Mouse (Mus musculus) myocyte (in vitro differentiated cells): ENCODE data around the gene Nfkbib. TPM values are rescaled to one million over a fixed set of nuclear protein-coding genes. Genes with fewer than 3 reads are reported as not detected.
A peak's percentile ranks its signal among the peaks of the same experiment; 100 is the strongest.

Experiments
- H3K27me3 ChIP-seq: one replicate; pipeline ENCODE4 v1.6.1; 2011; ENCODE audit not compliant: control insufficient read depth, insufficient read depth, insufficient read length
- H3K36me3 ChIP-seq: one replicate; pipeline ENCODE4 v1.6.1; 2011; ENCODE audit not compliant: control insufficient read depth, insufficient read depth
- H3K4me2 ChIP-seq: one replicate; pipeline ENCODE4 v1.6.1; 2011; ENCODE audit warnings: low read depth, control low read depth
- H3K4me3 ChIP-seq: one replicate; pipeline ENCODE4 v1.5.1; 2011; ENCODE audit warnings: mild to moderate bottlenecking, control low read depth, moderate library complexity
- H3K79me2 ChIP-seq: one replicate; pipeline ENCODE4 v1.6.1; 2011; ENCODE audit not compliant: control insufficient read depth, insufficient read depth
- H3ac ChIP-seq: one replicate; pipeline ENCODE4 v1.6.1; 2011; ENCODE audit not compliant: control insufficient read depth, insufficient read length
- CEBPB ChIP-seq: IDR thresholded peaks from 2 replicates; pipeline ENCODE4 v1.6.1; 2011; ENCODE audit warnings: mild to moderate bottlenecking, moderate library complexity; ENCODE audit not compliant: poor library complexity, insufficient read depth, severe bottlenecking
- E2F4 ChIP-seq: IDR thresholded peaks from one replicate; pipeline ENCODE4 v1.6.1; 2011; ENCODE audit warnings: mild to moderate bottlenecking, control low read depth, moderate library complexity; ENCODE audit not compliant: insufficient read depth
- MAX ChIP-seq: IDR thresholded peaks from one replicate; pipeline ENCODE4 v1.6.1; 2011; ENCODE audit warnings: low read depth, mild to moderate bottlenecking, control low read depth
- MYOD1 ChIP-seq, 3 experiments: IDR thresholded peaks; one replicate each; pipeline ENCODE4 v1.6.1; 2011; ENCODE audit warnings: control low read depth in 2 of 3, low read depth in 2 of 3, mild to moderate bottlenecking in 2 of 3, moderate library complexity in 1 of 3; ENCODE audit not compliant: insufficient read length in 2 of 3, control insufficient read depth in 1 of 3
- MYOG ChIP-seq, 3 experiments: IDR thresholded peaks; one replicate each; pipeline ENCODE4 v1.6.1; 2011; ENCODE audit warnings: control low read depth in 2 of 3, low read depth in 2 of 3, mild to moderate bottlenecking in 2 of 3; ENCODE audit not compliant: insufficient read length in 2 of 3, control insufficient read depth in 1 of 3, insufficient read depth in 1 of 3
- POLR2A ChIP-seq: IDR thresholded peaks from one replicate; pipeline ENCODE4 v1.6.1; 2011; ENCODE audit warnings: low read depth, mild to moderate bottlenecking, control low read depth, moderate library complexity; ENCODE audit not compliant: insufficient read length
- POLR2AphosphoS2 ChIP-seq: IDR thresholded peaks from one replicate; pipeline ENCODE4 v1.6.1; 2011; ENCODE audit warnings: low read depth, control low read depth; ENCODE audit not compliant: insufficient read length
- REST ChIP-seq: IDR thresholded peaks from one replicate; pipeline ENCODE4 v1.6.1; 2011; ENCODE audit warnings: mild to moderate bottlenecking, control low read depth, moderate library complexity; ENCODE audit not compliant: insufficient read depth, insufficient read length
- SRF ChIP-seq: IDR thresholded peaks from one replicate; pipeline ENCODE4 v1.6.1; 2011; ENCODE audit warnings: low read depth; ENCODE audit not compliant: control insufficient read depth, insufficient read length
- TCF12 ChIP-seq: IDR thresholded peaks from one replicate; pipeline ENCODE4 v1.6.1; 2011; ENCODE audit warnings: mild to moderate bottlenecking, control low read depth; ENCODE audit not compliant: poor library complexity, insufficient read depth, severe bottlenecking
- TCF3 ChIP-seq: IDR thresholded peaks from one replicate; pipeline ENCODE4 v1.6.1; 2011; ENCODE audit warnings: low read depth, control low read depth; ENCODE audit not compliant: insufficient read length
- USF1 ChIP-seq: IDR thresholded peaks from one replicate; pipeline ENCODE4 v1.6.1; 2011; ENCODE audit warnings: low read depth, mild to moderate bottlenecking, control low read depth, moderate library complexity
- polyA plus RNA-seq: library from polyadenylated mRNA; unstranded; fragments of >200 nt; fragmentation: generic; extraction: Trizol; gene quantifications from one replicate; pipeline ENCODE4 v1.2.1, GENCODE M21; 2012; ENCODE audit warnings: missing spikeins

The Nfkbib gene
- polyA plus RNA-seq, 1 experiment = 59.3 TPM

GRCm38 (mm10) chr7:28787884-28788283 lies 20.6 kb upstream of the Nfkbib start:
- Histone ChIP-seq H3K4me2 (no peak overlapping the region), H3K79me2 (no peaks in the 10 kb centered on the region), H3ac (no peak overlapping the region), H3K4me3 (no peak overlapping the region), H3K36me3 (no peaks in the 10 kb centered on the region), H3K27me3 (no peaks in the 10 kb centered on the region)
- no peak for TF ChIP-seq TCF12
- TF ChIP-seq SRF = no peak
- TF ChIP-seq E2F4 = no peak
- no peak for TF ChIP-seq MAX
- TF ChIP-seq CEBPB = no peak
- TF ChIP-seq USF1 = no peak
- TF ChIP-seq TCF3 = no peak
- TF ChIP-seq POLR2A = no peak
- TF ChIP-seq MYOD1 (IDR thresholded peaks at IDR 0.05; ENCODE audit: control insufficient read depth in 1 of 3, insufficient read length in 2 of 3, low read depth in 2 of 3) = no peak
- no peak for TF ChIP-seq POLR2AphosphoS2

- H3K4me3 ChIP-seq = no peak overlapping the region
- no peaks in the 10 kb centered on the region for H3K79me2 ChIP-seq
- H3K4me2 ChIP-seq = no peak overlapping the region
- H3ac ChIP-seq = no peak overlapping the region
- H3K27me3 ChIP-seq = no peaks in the 10 kb centered on the region
- TF ChIP-seq USF1 = no peak
- TF ChIP-seq REST = no peak
- TF ChIP-seq MAX = no peak
- TF ChIP-seq E2F4 = no peak
- no peak for TF ChIP-seq TCF3
- no peak for TF ChIP-seq CEBPB
- TF ChIP-seq MYOG (IDR thresholded peaks at IDR 0.05; ENCODE audit: control insufficient read depth in 1 of 3, insufficient read depth in 1 of 3, insufficient read length in 2 of 3, low read depth in 2 of 3) = no peak
- TF ChIP-seq POLR2AphosphoS2 = no peak
- no peak for TF ChIP-seq MYOD1 (IDR thresholded peaks at IDR 0.05; ENCODE audit: control insufficient read depth in 1 of 3, insufficient read length in 2 of 3, low read depth in 2 of 3)
- TF ChIP-seq SRF = no peak
- no peaks in the 10 kb centered on the region for H3K36me3 ChIP-seq
These were observed 17.8 kb upstream of the Nfkbib start for GRCm38 (mm10) chr7:28785161-28785560.

- Histone ChIP-seq H3K79me2 (no peaks in the 10 kb centered on the region), H3K4me2 (no peak overlapping the region), H3K4me3 (no peak overlapping the region), H3K27me3 (no peaks in the 10 kb centered on the region), H3ac (no peak overlapping the region), H3K36me3 (peaks cover 8% of the 10 kb centered on the region)
- TF ChIP-seq CEBPB (no peak), TCF3 (no peak), TCF12 (no peak), MYOG (IDR thresholded peaks at IDR 0.05; ENCODE audit: control insufficient read depth in 1 of 3, insufficient read depth in 1 of 3, insufficient read length in 2 of 3, low read depth in 2 of 3) (no peak), POLR2A (no peak), REST (no peak), USF1 (no peak), MAX (no peak), SRF (no peak), E2F4 (no peak), POLR2AphosphoS2 (no peak), MYOD1 (IDR thresholded peaks at IDR 0.05; ENCODE audit: control insufficient read depth in 1 of 3, insufficient read length in 2 of 3, low read depth in 2 of 3) (no peak)
These were observed 13.9 kb upstream of the Nfkbib start for GRCm38 (mm10) chr7:28781261-28781663.

GRCm38 (mm10) chr7:28780857-28781256 lies 13.5 kb upstream of the Nfkbib start:
- TF ChIP-seq MYOD1 (IDR thresholded peaks at IDR 0.05; ENCODE audit: control insufficient read depth in 1 of 3, insufficient read length in 2 of 3, low read depth in 2 of 3) (no peak), CEBPB (no peak), POLR2AphosphoS2 (no peak), USF1 (no peak), MAX (no peak), TCF3 (no peak), REST (no peak)
- no peaks in the 10 kb centered on the region for H3K79me2 ChIP-seq
- no peak overlapping the region for H3K4me2 ChIP-seq
- no peak overlapping the region for H3K4me3 ChIP-seq
- H3K36me3 ChIP-seq = peaks cover 8% of the 10 kb centered on the region
- no peak overlapping the region for H3ac ChIP-seq
- no peaks in the 10 kb centered on the region for H3K27me3 ChIP-seq

- Histone ChIP-seq H3K36me3 (peaks cover 8% of the 10 kb centered on the region), H3K79me2 (no peaks in the 10 kb centered on the region), H3K27me3 (no peaks in the 10 kb centered on the region), H3K4me3 (no peak overlapping the region), H3K4me2 (no peak overlapping the region), H3ac (no peak overlapping the region)
- TF ChIP-seq MYOD1 (IDR thresholded peaks at IDR 0.05; ENCODE audit: control insufficient read depth in 1 of 3, insufficient read length in 2 of 3, low read depth in 2 of 3) = peak in 2 of 3 experiments; percentile 43 to 83
- peak in 2 of 3 experiments; percentile 15 to 56 for TF ChIP-seq MYOG (IDR thresholded peaks at IDR 0.05; ENCODE audit: control insufficient read depth in 1 of 3, insufficient read depth in 1 of 3, insufficient read length in 2 of 3, low read depth in 2 of 3)
- TF ChIP-seq POLR2AphosphoS2 = no peak
These were observed 12.9 kb upstream of the Nfkbib start for GRCm38 (mm10) chr7:28780067-28780658.
